Mouse (Mus musculus): ENCODE data around the gene Syt11. TPM values are rescaled to one million over a fixed set of nuclear protein-coding genes. Genes with fewer than 3 reads are reported as not detected.

The Syt11 gene
- total and polyA plus RNA-seq, 2 experiments from 2014 or later, result 164 to 240 TPM

DNA sequence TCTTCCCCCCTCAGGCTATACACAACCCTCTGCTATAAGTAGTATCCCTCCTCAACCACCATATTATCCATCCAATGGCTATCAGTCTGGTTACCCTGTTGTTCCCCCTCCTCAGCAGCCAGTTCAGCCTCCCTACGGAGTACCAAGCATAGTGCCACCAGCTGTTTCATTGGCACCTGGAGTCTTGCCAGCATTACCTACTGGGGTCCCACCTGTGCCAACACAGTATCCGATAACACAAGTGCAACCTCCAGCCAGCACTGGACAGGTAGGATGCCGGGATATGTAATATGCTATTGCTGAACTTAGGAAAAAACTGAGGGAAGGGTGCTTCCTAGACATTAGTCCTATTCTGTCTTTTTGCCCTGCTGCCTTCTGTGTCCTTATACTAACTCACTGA is 74.7 kb downstream of the Syt11 start:
- H3K4me3 ChIP-seq (ENCODE audit: low read depth, low read length), result no peak overlapping the region
- no peak overlapping the region for H3K27ac ChIP-seq (ENCODE audit: low read depth, low read length)
- DNase-seq (no peak), ATAC-seq (no peak)
- TF ChIP-seq CTCF (IDR thresholded peaks at IDR 0.05; ENCODE audit: low read depth), result no peak
- no peaks in the 10 kb centered on the region for H3K9me3 ChIP-seq (ENCODE audit: low read length)
- H3K4me1 ChIP-seq (ENCODE audit: insufficient read depth), result no peaks in the 10 kb centered on the region
- H3K9ac ChIP-seq, result no peak overlapping the region
- H3K36me3 ChIP-seq (ENCODE audit: insufficient read depth), result peaks cover 84% of the 10 kb centered on the region
- no peak overlapping the region for H3K4me2 ChIP-seq (ENCODE audit: low read depth)
- WGBS, result 65% methylated on average over 3 of the region's 3 CpGs
- H3K27me3 ChIP-seq (ENCODE audit: insufficient read depth, low read length), result no peaks in the 10 kb centered on the region

DNA sequence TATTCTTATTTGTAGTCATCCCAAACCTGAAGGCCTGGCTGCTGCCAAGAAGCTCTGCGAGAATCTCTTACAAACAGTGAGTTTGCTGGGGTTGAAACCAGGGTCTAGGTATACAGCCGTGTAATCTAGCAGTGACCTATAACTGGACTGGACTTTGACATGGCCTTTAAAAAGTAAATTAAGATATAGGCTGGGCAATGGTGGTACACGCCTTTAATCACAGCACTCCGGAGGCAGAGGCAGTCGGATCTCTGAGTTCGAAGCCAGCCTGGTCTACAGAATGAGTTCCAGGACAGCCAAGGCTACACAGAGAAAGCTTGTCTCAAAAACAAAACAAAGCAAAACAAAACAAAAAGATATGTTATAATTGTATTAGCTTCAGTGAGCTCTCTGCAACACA is 76.1 kb downstream of the Syt11 start:
- H3K9me3 ChIP-seq (ENCODE audit: low read length), result no peaks in the 10 kb centered on the region
- no peak overlapping the region for H3K4me2 ChIP-seq (ENCODE audit: low read depth)
- H3K4me3 ChIP-seq (ENCODE audit: low read depth, low read length), result no peak overlapping the region
- ATAC-seq, result no peak
- 95% methylated on average over 6 of the region's 6 CpGs for WGBS
- no peak overlapping the region for H3K9ac ChIP-seq
- H3K4me1 ChIP-seq (ENCODE audit: insufficient read depth), result no peaks in the 10 kb centered on the region
- H3K27me3 ChIP-seq (ENCODE audit: insufficient read depth, low read length), result no peaks in the 10 kb centered on the region
- H3K36me3 ChIP-seq (ENCODE audit: insufficient read depth), result peaks cover 88% of the 10 kb centered on the region
- no peak overlapping the region for H3K27ac ChIP-seq (ENCODE audit: low read depth, low read length)
- DNase-seq, result no peak
- TF ChIP-seq CTCF (IDR thresholded peaks at IDR 0.05; ENCODE audit: low read depth), result no peak

DNA sequence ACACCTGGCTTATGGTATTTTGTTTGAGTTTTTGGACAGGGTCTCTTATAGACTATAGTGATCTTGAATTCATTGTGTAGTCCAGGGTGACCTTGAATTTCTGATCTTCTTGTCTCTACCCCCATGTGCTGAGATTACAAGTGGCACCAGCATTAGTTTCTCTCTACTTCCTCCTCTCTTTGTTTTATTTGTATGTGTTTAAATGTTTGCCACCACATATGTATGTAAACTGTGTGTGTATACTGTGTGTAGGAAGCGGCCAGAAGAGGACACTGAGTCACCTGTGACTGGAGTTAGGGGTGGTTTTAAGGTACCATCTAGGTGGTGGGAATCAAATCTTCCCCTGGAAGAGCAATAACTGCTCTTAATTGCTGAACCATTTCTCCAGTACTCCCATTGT is 76.9 kb downstream of the Syt11 start:
- no peak overlapping the region for H3K4me3 ChIP-seq (ENCODE audit: low read depth, low read length)
- no peak overlapping the region; the same call in 1 of the 2 replicates for H3K27ac ChIP-seq (ENCODE audit: low read depth, low read length)
- no peak overlapping the region for H3K9ac ChIP-seq
- H3K4me1 ChIP-seq (ENCODE audit: insufficient read depth), result no peaks in the 10 kb centered on the region
- DNase-seq (no peak), ATAC-seq (no peak)
- H3K27me3 ChIP-seq (ENCODE audit: insufficient read depth, low read length), result no peaks in the 10 kb centered on the region
- H3K9me3 ChIP-seq (ENCODE audit: low read length), result no peaks in the 10 kb centered on the region
- no peak overlapping the region for H3K4me2 ChIP-seq (ENCODE audit: low read depth)
- WGBS, result 91% methylated on average over 1 of the region's 1 CpGs
- no peak for TF ChIP-seq CTCF (IDR thresholded peaks at IDR 0.05; ENCODE audit: low read depth)
- H3K36me3 ChIP-seq (ENCODE audit: insufficient read depth), result peaks cover 89% of the 10 kb centered on the region

DNA sequence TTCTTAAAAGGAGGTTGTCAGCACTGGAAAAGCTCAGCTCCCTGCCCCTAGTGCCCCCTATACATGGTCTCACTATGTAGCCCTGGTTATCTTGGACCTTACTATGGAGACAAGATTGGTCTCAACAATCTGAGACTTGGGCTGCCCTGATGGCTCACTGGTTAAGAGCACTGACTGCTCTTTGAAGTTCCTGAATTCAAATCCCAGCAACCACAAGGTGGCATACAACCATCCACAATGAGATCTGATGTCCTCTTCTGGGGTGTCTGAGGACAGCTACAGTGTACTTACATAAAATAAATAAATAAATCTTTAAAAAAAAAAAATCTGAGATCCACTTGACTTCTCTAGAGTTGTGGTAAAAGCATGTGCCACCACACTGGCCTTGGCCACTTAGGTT is 79.4 kb downstream of the Syt11 start:
- H3K4me3 ChIP-seq (ENCODE audit: low read depth, low read length), result no peak overlapping the region
- no peak overlapping the region for H3K4me2 ChIP-seq (ENCODE audit: low read depth)
- no peaks in the 10 kb centered on the region for H3K9me3 ChIP-seq (ENCODE audit: low read length)
- H3K4me1 ChIP-seq (ENCODE audit: insufficient read depth), result no peaks in the 10 kb centered on the region
- H3K9ac ChIP-seq, result no peak overlapping the region
- no peak for DNase-seq
- peaks cover 86% of the 10 kb centered on the region for H3K36me3 ChIP-seq (ENCODE audit: insufficient read depth)
- no peaks in the 10 kb centered on the region for H3K27me3 ChIP-seq (ENCODE audit: insufficient read depth, low read length)
- no peak for ATAC-seq
- TF ChIP-seq CTCF (IDR thresholded peaks at IDR 0.05; ENCODE audit: low read depth), result 0 out of 2 replicates have a peak, but pooled peaks have one; percentile 20
- H3K27ac ChIP-seq (ENCODE audit: low read depth, low read length), result no peak overlapping the region

Other genes starting within 250 kb of the Syt11 start
- 64.5 and 71.9 TPM in 2 replicates for gene Mex3a, start 242.8 kb downstream of the Syt11 start, total RNA-seq (2014; rRNA removed)
- 16.2 and 20.5 TPM in 2 replicates for gene Mex3a, start 242.8 kb downstream of the Syt11 start, polyA plus RNA-seq (2015; fragmentation: Nextera tagmentation; extraction: Ambion mirVana)
- gene Rab25, start 226.9 kb downstream of the Syt11 start, total RNA-seq (2014; rRNA removed), result not detected in 2 replicates
- 0.33 TPM in 1 of 2 replicates, not detected in the other for gene Rab25, start 226.9 kb downstream of the Syt11 start, polyA plus RNA-seq (2015; fragmentation: Nextera tagmentation; extraction: Ambion mirVana)
- gene Lamtor2, start 222.1 kb downstream of the Syt11 start, total RNA-seq (2014; rRNA removed), result 52.2 and 55.5 TPM in 2 replicates
- 186 and 202 TPM in 2 replicates for gene Lamtor2, start 222.1 kb downstream of the Syt11 start, polyA plus RNA-seq (2015; fragmentation: Nextera tagmentation; extraction: Ambion mirVana)
- 102 and 116 TPM in 2 replicates for gene Ubqln4, start 221.4 kb downstream of the Syt11 start, total RNA-seq (2014; rRNA removed)
- 29.3 and 30.8 TPM in 2 replicates for gene Ubqln4, start 221.4 kb downstream of the Syt11 start, polyA plus RNA-seq (2015; fragmentation: Nextera tagmentation; extraction: Ambion mirVana)
- 170 and 254 TPM in 2 replicates for gene Ssr2, start 199.3 kb downstream of the Syt11 start, total RNA-seq (2014; rRNA removed)
- 204 and 233 TPM in 2 replicates for gene Ssr2, start 199.3 kb downstream of the Syt11 start, polyA plus RNA-seq (2015; fragmentation: Nextera tagmentation; extraction: Ambion mirVana)
- gene Arhgef2, start 169.2 kb downstream of the Syt11 start, total RNA-seq (2014; rRNA removed), result 78.8 and 82.2 TPM in 2 replicates
- 37.1 and 66.7 TPM in 2 replicates for gene Arhgef2, start 169.2 kb downstream of the Syt11 start, polyA plus RNA-seq (2015; fragmentation: Nextera tagmentation; extraction: Ambion mirVana)
- not detected in 2 replicates for gene Rxfp4, start 122.0 kb downstream of the Syt11 start, total RNA-seq (2014; rRNA removed)
- not detected in 2 replicates for gene Rxfp4, start 122.0 kb downstream of the Syt11 start, polyA plus RNA-seq (2015; fragmentation: Nextera tagmentation; extraction: Ambion mirVana)
- gene Khdc4, start 89.4 kb downstream of the Syt11 start, total RNA-seq (2014; rRNA removed), result 80.4 and 93.3 TPM in 2 replicates
- gene Khdc4, start 89.4 kb downstream of the Syt11 start, polyA plus RNA-seq (2015; fragmentation: Nextera tagmentation; extraction: Ambion mirVana), result 45.9 and 55.1 TPM in 2 replicates
- gene Rit1, start 58.3 kb downstream of the Syt11 start, total RNA-seq (2014; rRNA removed), result 58.2 and 61.2 TPM in 2 replicates
- 54.9 and 62.3 TPM in 2 replicates for gene Rit1, start 58.3 kb downstream of the Syt11 start, polyA plus RNA-seq (2015; fragmentation: Nextera tagmentation; extraction: Ambion mirVana)
- 37.8 and 50.0 TPM in 2 replicates for gene Gon4l, start 60.1 kb upstream of the Syt11 start, total RNA-seq (2014; rRNA removed)
- gene Gon4l, start 60.1 kb upstream of the Syt11 start, polyA plus RNA-seq (2015; fragmentation: Nextera tagmentation; extraction: Ambion mirVana), result 6.4 and 8.0 TPM in 2 replicates
- gene Msto1, start 138.8 kb upstream of the Syt11 start, total RNA-seq (2014; rRNA removed), result 36.8 and 37.3 TPM in 2 replicates
- 40.6 and 41.1 TPM in 2 replicates for gene Msto1, start 138.8 kb upstream of the Syt11 start, polyA plus RNA-seq (2015; fragmentation: Nextera tagmentation; extraction: Ambion mirVana)
- gene Ash1l, start 175.5 kb upstream of the Syt11 start, total RNA-seq (2014; rRNA removed), result 25.9 and 28.9 TPM in 2 replicates
- gene Ash1l, start 175.5 kb upstream of the Syt11 start, polyA plus RNA-seq (2015; fragmentation: Nextera tagmentation; extraction: Ambion mirVana), result 6.8 and 12.8 TPM in 2 replicates
- 76.2 and 83.0 TPM in 2 replicates for gene Dap3, start 176.0 kb upstream of the Syt11 start, total RNA-seq (2014; rRNA removed)
- 127 and 141 TPM in 2 replicates for gene Dap3, start 176.0 kb upstream of the Syt11 start, polyA plus RNA-seq (2015; fragmentation: Nextera tagmentation; extraction: Ambion mirVana)